Mouse (Mus musculus) small intestine, adult 2 months (tissue): ENCODE results near the gene Siah1a.

Experiments used
- CTCF ChIP-seq: fragments of 200-500 bp; IDR thresholded peaks from 2 replicates; pipeline ENCODE4 v1.5.1; 2012; ENCODE audit warnings: low read depth, mild to moderate bottlenecking, control low read depth, inconsistent platforms, low read length, moderate library complexity, mixed read lengths; ENCODE audit not compliant: insufficient replicate concordance, insufficient read length; ENCODE audit errors: extremely low read depth
- POLR2A ChIP-seq: fragments of 200-500 bp; IDR thresholded peaks from 2 replicates; pipeline ENCODE4 v1.6.1; 2012; ENCODE audit warnings: low read depth, mild to moderate bottlenecking, control low read depth, inconsistent platforms, low read length, moderate library complexity

DNA sequence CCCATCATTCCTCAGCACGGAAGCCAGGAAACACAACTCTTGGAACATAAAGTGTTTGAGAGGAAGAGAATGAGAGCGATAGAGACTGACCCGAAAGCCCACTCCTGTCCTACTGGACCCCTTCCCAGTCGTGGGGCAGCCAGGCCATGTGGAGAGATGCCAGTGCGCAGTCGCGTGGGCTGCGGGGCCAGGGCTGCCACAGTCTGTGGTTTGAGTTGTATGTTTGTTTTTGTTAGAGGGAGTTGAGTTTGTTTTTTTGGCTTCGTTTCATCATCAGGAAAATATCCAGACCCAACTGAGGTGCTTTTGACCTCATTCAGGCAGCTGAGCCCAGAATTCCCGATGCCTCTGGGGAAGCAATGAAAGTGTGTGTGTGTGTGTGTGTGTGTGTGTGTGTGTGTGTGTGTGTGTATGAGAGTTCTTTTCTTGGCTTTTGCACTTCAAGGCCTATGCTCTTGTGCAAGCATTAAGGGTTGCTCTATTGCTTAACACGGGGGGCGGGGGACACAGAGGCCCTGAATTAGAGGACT, 42.2 kb upstream of the Siah1a start:
- TF ChIP-seq POLR2A, result no peak
- TF ChIP-seq CTCF, result no peak
